Mouse (Mus musculus): ENCODE results near the gene Necab3. TPM values are rescaled to one million over a fixed set of nuclear protein-coding genes. Genes with fewer than 3 reads are reported as not detected.

The Necab3 gene
- polyA plus RNA-seq, 1 experiment, result 0.46 TPM

GRCm38 (mm10) chr2:154495021-154495420 is 63.7 kb downstream of the Necab3 start:
- Histone ChIP-seq H3K79me3 (ENCODE audit: low read depth) (peaks cover 41% of the 10 kb centered on the region), H3K27me3 (ENCODE audit: control insufficient read depth, insufficient read depth, insufficient read length) (no peaks in the 10 kb centered on the region), H3K4me3 (ENCODE audit: insufficient read depth, poor library complexity, severe bottlenecking) (no peak overlapping the region), H3ac (ENCODE audit: control insufficient read depth, insufficient read length, low read depth) (no peak overlapping the region), H3K79me2 (ENCODE audit: control insufficient read depth, insufficient read depth) (peaks cover 97% of the 10 kb centered on the region), H3K36me3 (ENCODE audit: control insufficient read depth, insufficient read depth) (no peaks in the 10 kb centered on the region)
- no peak for TF ChIP-seq USF1 (IDR thresholded peaks at IDR 0.05; ENCODE audit: low read depth)
- no peak for TF ChIP-seq MAX (IDR thresholded peaks at IDR 0.05)
- no peak for TF ChIP-seq MYOG (IDR thresholded peaks at IDR 0.05; ENCODE audit: control insufficient read depth, extremely low read depth, insufficient read length)
- no peak for TF ChIP-seq MYOD1 (IDR thresholded peaks at IDR 0.05; ENCODE audit: control insufficient read depth, insufficient read length, low read depth)
- TF ChIP-seq CEBPB (IDR thresholded peaks at IDR 0.05; ENCODE audit: low read depth), result no peak
- no peak for TF ChIP-seq FOSL1 (IDR thresholded peaks at IDR 0.05; ENCODE audit: insufficient read depth, low read length, poor library complexity, severe bottlenecking)
- TF ChIP-seq CTCF (IDR thresholded peaks at IDR 0.05; ENCODE audit: control insufficient read depth, insufficient read depth, insufficient read length), result no peak

Other genes with a start within 250 kb of the Necab3 start
- 9.8 TPM for gene Cdk5rap1, start 185.9 kb downstream of the Necab3 start, polyA plus RNA-seq (2012; fragmentation: generic; extraction: Trizol)
- 28.5 TPM for gene Snta1, start 150.8 kb downstream of the Necab3 start, polyA plus RNA-seq (2012; fragmentation: generic; extraction: Trizol)
- 8.5 TPM for gene Cbfa2t2, start 122.4 kb downstream of the Necab3 start, polyA plus RNA-seq (2012; fragmentation: generic; extraction: Trizol)
- gene 1700003F12Rik, start 11.8 kb downstream of the Necab3 start, polyA plus RNA-seq (2012; fragmentation: generic; extraction: Trizol), result 6.8 TPM
- 0.33 TPM for gene Actl10, start 7.1 kb downstream of the Necab3 start, polyA plus RNA-seq (2012; fragmentation: generic; extraction: Trizol)
- gene E2f1, start 11.0 kb upstream of the Necab3 start, polyA plus RNA-seq (2012; fragmentation: generic; extraction: Trizol), result 33.3 TPM
- gene Pxmp4, start 44.8 kb upstream of the Necab3 start, polyA plus RNA-seq (2012; fragmentation: generic; extraction: Trizol), result 6.4 TPM
- 2.6 TPM for gene Zfp341, start 54.4 kb upstream of the Necab3 start, polyA plus RNA-seq (2012; fragmentation: generic; extraction: Trizol)
- gene 4930519P11Rik, start 54.5 kb upstream of the Necab3 start, polyA plus RNA-seq (2012; fragmentation: generic; extraction: Trizol), result 0.08 TPM
- 123 TPM for gene Chmp4b, start 92.8 kb upstream of the Necab3 start, polyA plus RNA-seq (2012; fragmentation: generic; extraction: Trizol)
- not detected for gene Gm14214, start 211.1 kb upstream of the Necab3 start, polyA plus RNA-seq (2012; fragmentation: generic; extraction: Trizol)
- gene Raly, start 232.2 kb upstream of the Necab3 start, polyA plus RNA-seq (2012; fragmentation: generic; extraction: Trizol), result 358 TPM
- not detected for gene a, start 232.5 kb upstream of the Necab3 start, polyA plus RNA-seq (2012; fragmentation: generic; extraction: Trizol)

Measured in C2C12 (cell line).